9 mouse cellular contexts compared by ENCODE assay signal in genomic region chr3:69897917-69898594, GRCm38 (mm10). TPM values are rescaled to one million over a fixed set of nuclear protein-coding genes. Genes with fewer than 3 reads are reported as not detected.
DNase-seq lines count a peak whose midpoint lies in the region; ATAC-seq and TF ChIP-seq lines count a peak whose summit lies in the region.
"Had no signal": no experiment of that assay in that cellular context is flagged by ENCODE, and none has a peak within 500 bp of the region (broad histone marks: within the 10 kb centered on the region; RNA-seq: fewer than 3 reads in every experiment).

No protein-coding gene starts in this region.

- H3K4me3 ChIP-seq in layer of hippocampus, adult 2 months, result no peak overlapping the region
- H3K4me3 ChIP-seq in ES-E14 (ENCODE audit: insufficient read depth in 1 of 2, low read depth in 1 of 2, low read length in 2 of 2, poor library complexity in 1 of 2, severe bottlenecking in 1 of 2), result no peak overlapping the region
- H3K4me3 ChIP-seq in intestine, embryonic 16.5 days (ENCODE audit: low read length), result no peak overlapping the region
- H3K4me3 ChIP-seq in hindbrain, embryonic 16.5 days (ENCODE audit: low read length), result no peak overlapping the region
- H3K4me3 ChIP-seq: limb, embryonic 12.5 days had no signal

- H3K9ac ChIP-seq in ES-E14 (ENCODE audit: insufficient read depth, low read depth, low read length, poor library complexity, severe bottlenecking), result no peak overlapping the region
- H3K9ac ChIP-seq in intestine, embryonic 16.5 days (ENCODE audit: low read depth, low read length), result no peak overlapping the region
- H3K9ac ChIP-seq in hindbrain, embryonic 16.5 days (ENCODE audit: low read depth, low read length), result no peak overlapping the region
- H3K9ac ChIP-seq: limb, embryonic 12.5 days had no signal

- no peaks in the 10 kb centered on the region for H3K27me3 ChIP-seq in intestine, embryonic 16.5 days (replicated peaks; ENCODE audit: control insufficient read depth, insufficient read depth, low read length)
- H3K27me3 ChIP-seq in hindbrain, embryonic 16.5 days (replicated peaks; ENCODE audit: control insufficient read depth, insufficient read depth, low read length), result no peaks in the 10 kb centered on the region
- H3K27me3 ChIP-seq: limb, embryonic 12.5 days had no signal

- 73% methylated on average over 7 of the region's 8 CpGs for WGBS in intestine, embryonic 16.5 days
- 83% methylated on average over 7 of the region's 8 CpGs for WGBS in hindbrain, embryonic 16.5 days

- no peaks in the 10 kb centered on the region for H3K4me1 ChIP-seq in ES-E14 (ENCODE audit: control insufficient read depth in 2 of 2, insufficient read depth in 2 of 2, low read length in 2 of 2, poor library complexity in 1 of 2)
- H3K4me1 ChIP-seq in intestine, embryonic 16.5 days (ENCODE audit: control insufficient read depth, insufficient read depth, low read length), result no peaks in the 10 kb centered on the region
- H3K4me1 ChIP-seq in hindbrain, embryonic 16.5 days (ENCODE audit: control insufficient read depth, insufficient read depth, low read depth, low read length), result no peaks in the 10 kb centered on the region

- H3K27ac ChIP-seq in layer of hippocampus, adult 2 months, result no peak overlapping the region
- no peak overlapping the region for H3K27ac ChIP-seq in ES-E14 (ENCODE audit: insufficient read depth, low read depth, low read length, poor library complexity, severe bottlenecking)
- H3K27ac ChIP-seq in intestine, embryonic 16.5 days (ENCODE audit: low read length), result no peak overlapping the region
- H3K27ac ChIP-seq in hindbrain, embryonic 16.5 days (ENCODE audit: low read depth, low read length), result no peak overlapping the region
- H3K27ac ChIP-seq: limb, embryonic 12.5 days had no signal

- H3K36me3 ChIP-seq in ES-E14 (ENCODE audit: control insufficient read depth, insufficient read depth, low read length, poor library complexity, severe bottlenecking), result no peaks in the 10 kb centered on the region
- H3K36me3 ChIP-seq in intestine, embryonic 16.5 days (ENCODE audit: control insufficient read depth, insufficient read depth, low read length), result no peaks in the 10 kb centered on the region
- no peaks in the 10 kb centered on the region for H3K36me3 ChIP-seq in hindbrain, embryonic 16.5 days (ENCODE audit: control insufficient read depth, insufficient read depth, low read length)
- H3K36me3 ChIP-seq: limb, embryonic 12.5 days had no signal

- in situ Hi-C loops in ES-E14 (cut with MboI; ENCODE audit: low sequenced_read_pairs in 2 of 2, unreplicated experiment in 2 of 2), result loop anchor here (10.0 kb wide), 1 partner anchor 143 kb away; no protein-coding TSS in a partner anchor

- no peaks in the 10 kb centered on the region for H3K9me3 ChIP-seq in ES-E14 (ENCODE audit: control insufficient read depth, insufficient read depth, low read depth, low read length)
- H3K9me3 ChIP-seq in intestine, embryonic 16.5 days (ENCODE audit: control insufficient read depth, low read length), result no peaks in the 10 kb centered on the region
- no peaks in the 10 kb centered on the region for H3K9me3 ChIP-seq in hindbrain, embryonic 16.5 days (ENCODE audit: control insufficient read depth, low read length)
- H3K9me3 ChIP-seq: limb, embryonic 12.5 days had no signal

- no peak overlapping the region for H3K4me2 ChIP-seq in intestine, embryonic 16.5 days (ENCODE audit: low read depth, low read length)
- H3K4me2 ChIP-seq in hindbrain, embryonic 16.5 days (ENCODE audit: low read length), result no peak overlapping the region
- H3K4me2 ChIP-seq: limb, embryonic 12.5 days had no signal

- DNase-seq in layer of hippocampus, adult 2 months (ENCODE audit: low spot score in 2 of 2), result peak; percentile 44 to 71
- no peak for DNase-seq in layer of hippocampus, postnatal 36 days
- DNase-seq in ES-E14 (ENCODE audit: low read depth, low spot score) (peak; percentile 30), ZHBTc4 (ENCODE audit: low read depth, low spot score) (peak; percentile 51)
- no peak for DNase-seq in right cerebral cortex, postnatal 4 days

- TF ChIP-seq CTCF in layer of hippocampus, adult 2 months (conservative IDR thresholded peaks at IDR 0.05), result peak; percentile 80

- ATAC-seq in intestine, embryonic 16.5 days, result peak; percentile 33; the same call in 1 of the 2 replicates
- no peak for ATAC-seq in hindbrain, embryonic 16.5 days

TF ChIP-seq in ES-E14, 5 proteins besides CTCF, POLR2A, EP300 and RAD21:
- TF ChIP-seq ZC3H11A (IDR thresholded peaks at IDR 0.05; ENCODE audit: borderline replicate concordance, low read depth, low read length), result peak; percentile 47; the same call in 1 of the 2 replicates
- no peak for TF ChIP-seq HCFC1 (IDR thresholded peaks at IDR 0.05; ENCODE audit: borderline replicate concordance, insufficient read depth, low read length)
- no peak for TF ChIP-seq MAFK (IDR thresholded peaks at IDR 0.05; ENCODE audit: insufficient read depth, low read depth, low read length)
- no peak for TF ChIP-seq ZNF384 (IDR thresholded peaks at IDR 0.05; ENCODE audit: low read depth, low read length)
- TF ChIP-seq CHD2 (IDR thresholded peaks at IDR 0.05; ENCODE audit: low read depth, low read length), result no peak

RNA-seq across cellular contexts. Expression of gene Sptssb, which starts 38.3 kb away (rescaled TPM):
- 1 to 10 TPM; 2.1 TPM for total RNA-seq in layer of hippocampus, adult 2 months (2021)
- 1 to 10 TPM; 1.3 to 2.3 TPM for total RNA-seq in layer of hippocampus, postnatal 36 days (2021)
- total RNA-seq in ES-E14 (2012; rRNA removed), result not detected in 2 replicates
- 6.5 and 8.0 TPM in 2 replicates for polyA plus RNA-seq in intestine, embryonic 16.5 days (2015; fragmentation: Nextera tagmentation; extraction: Ambion mirVana)
- polyA plus RNA-seq in hindbrain, embryonic 16.5 days (2015; fragmentation: Nextera tagmentation; extraction: Ambion mirVana), result 1.6 and 2.1 TPM in 2 replicates
- polyA plus RNA-seq: limb, embryonic 12.5 days; spleen, adult 2 months had no signal

Comparison
In these comparisons a context has a peak if more than half of its experiments do, and no peak if none do; other contexts are left out.
1. DNase-seq: peak in layer of hippocampus, adult 2 months (2 of 2), ES-E14 (single experiment) and ZHBTc4 (single experiment); none in layer of hippocampus, postnatal 36 days (0 of 2) and right cerebral cortex, postnatal 4 days (single experiment).